Mouse (Mus musculus): ENCODE measurements around the gene Parn. TPM values are rescaled to one million over a fixed set of nuclear protein-coding genes. Genes with fewer than 3 reads are reported as not detected.
"Not testable (repeated sequence)": the region's sequence is repeated elsewhere in the genome, so short reads cannot be mapped to it uniquely, and the experiment has no call there.

Gene Parn
- polyA plus RNA-seq, 1 experiment = 7.5 TPM

DNA sequence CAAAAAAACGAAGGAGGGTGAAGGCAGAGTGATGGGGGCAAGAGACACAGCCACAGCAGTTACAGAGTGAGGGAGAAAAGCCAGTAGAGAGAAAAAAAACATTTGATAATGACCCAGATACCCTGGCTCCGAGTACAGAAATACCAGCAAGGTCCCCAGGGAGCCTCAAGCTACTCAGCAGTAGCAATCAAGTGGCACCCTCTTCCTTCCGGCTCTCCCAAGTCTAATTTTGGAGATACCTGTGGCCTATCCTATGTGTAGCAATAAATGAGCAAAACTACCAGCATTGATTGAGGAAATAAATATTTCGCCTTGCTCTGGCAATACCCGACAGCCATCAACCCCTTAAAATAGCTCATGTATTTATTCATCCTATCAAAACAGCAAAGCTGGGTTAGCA is 28.5 kb downstream of the Parn start:
- DNase-seq (ENCODE audit: low read depth, low spot score) = no peak
- WGBS = 87% methylated on average over 5 of the region's 5 CpGs

DNA sequence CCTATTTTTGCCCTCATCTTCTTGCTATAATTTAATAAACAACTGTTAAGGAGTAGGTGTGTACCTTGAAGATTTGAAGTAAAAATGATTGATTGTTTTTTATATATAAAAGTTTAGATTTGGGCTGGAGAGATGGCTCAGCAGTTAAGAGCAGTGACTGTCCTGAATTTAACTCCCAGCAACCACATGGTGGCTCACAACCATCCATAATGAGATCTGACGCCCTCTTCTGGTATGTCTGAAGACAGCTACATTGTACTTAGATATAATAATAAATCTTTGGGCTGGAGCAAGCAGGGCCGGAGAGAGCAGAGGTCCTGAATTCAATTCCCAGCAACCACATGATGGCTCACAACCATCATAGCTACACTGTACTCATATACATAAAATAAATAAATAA is 29.8 kb downstream of the Parn start:
- DNase-seq (ENCODE audit: low read depth, low spot score) = not testable (repeated sequence)
- 67% methylated on average over 2 of the region's 2 CpGs for WGBS

DNA sequence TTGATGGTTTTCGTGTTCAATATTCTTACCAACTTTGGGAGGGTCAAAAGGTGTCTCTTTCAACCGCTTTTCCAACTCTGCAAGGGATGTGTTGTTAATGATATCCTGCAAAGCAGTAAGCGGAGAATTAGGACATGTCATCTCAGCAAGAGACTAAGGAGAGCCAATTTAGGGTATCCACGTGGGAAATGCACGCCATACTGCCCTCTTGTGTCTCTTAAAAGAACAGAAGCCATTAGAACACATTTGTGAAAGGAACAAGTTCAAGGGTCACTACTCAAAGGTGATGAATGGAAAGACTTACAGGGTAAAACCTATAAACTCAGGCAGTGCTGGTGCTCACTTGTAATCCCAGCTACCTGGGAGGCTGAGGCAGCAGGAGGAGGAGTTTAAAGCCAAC is 39.6 kb downstream of the Parn start:
- 51% methylated on average over 5 of the region's 5 CpGs for WGBS
- DNase-seq (ENCODE audit: low read depth, low spot score) = no peak

DNA sequence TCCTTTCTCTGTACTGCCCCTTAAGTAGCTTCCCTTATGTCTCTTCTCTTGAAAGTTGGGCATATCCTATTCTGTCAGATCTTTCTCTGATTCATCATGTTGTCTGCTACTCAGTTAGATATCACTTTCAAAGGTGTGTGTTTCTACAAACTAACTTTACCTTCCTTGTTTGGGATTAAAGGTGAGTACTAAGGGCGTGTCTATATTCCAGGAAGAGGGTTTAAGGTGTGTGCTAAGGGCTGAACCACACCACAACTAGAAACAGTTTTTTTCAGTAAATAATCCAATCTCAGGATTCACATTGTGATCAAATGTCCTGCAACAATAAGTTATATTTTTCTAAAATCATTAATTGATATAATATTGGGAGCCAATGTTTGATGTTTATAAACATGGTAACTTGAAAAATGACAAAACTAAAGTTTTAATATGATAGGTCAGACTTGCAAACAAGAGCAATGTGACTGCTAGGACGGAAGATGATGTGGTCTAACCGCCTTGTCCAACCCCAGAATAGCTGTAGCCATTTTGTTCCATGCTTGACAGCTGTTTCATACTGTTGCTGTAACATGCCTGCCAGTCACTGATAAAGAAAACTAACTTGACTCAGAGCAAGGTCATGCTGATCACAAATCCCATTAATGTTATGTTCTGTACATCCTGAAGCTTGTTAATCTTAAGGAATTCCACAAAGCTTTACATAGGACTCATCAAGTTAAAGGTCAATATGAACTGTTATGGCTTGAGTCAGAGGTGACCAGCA is 46.0 kb downstream of the Parn start:
- WGBS = 72% methylated on average over 3 of the region's 3 CpGs

DNA sequence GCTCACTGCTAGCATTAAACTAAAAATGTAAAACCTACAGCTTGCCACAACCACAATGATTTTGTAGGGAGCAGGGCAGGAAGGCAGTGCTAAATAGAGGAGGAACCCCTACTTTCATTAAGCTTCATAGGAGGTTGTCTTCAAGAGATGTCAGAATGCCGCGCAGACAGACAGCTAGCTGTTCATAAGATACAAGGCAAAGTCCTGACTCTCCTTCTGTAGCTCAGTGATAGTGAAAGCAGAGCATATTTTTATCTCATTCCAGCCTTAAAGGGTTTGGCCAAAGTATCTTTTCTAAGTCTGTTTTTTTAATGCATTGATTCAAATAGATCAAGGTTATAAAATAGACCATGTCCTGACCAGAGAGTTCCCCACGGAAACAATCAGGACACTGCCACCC is 47.8 kb downstream of the Parn start:
- WGBS = 93% methylated on average over 3 of the region's 3 CpGs
- no peak for DNase-seq (ENCODE audit: low read depth, low spot score)

More for the DNA sequence above, 46.0 kb downstream of the Parn start:
- DNase-seq (ENCODE audit: low read depth, low spot score) = no peak

DNA sequence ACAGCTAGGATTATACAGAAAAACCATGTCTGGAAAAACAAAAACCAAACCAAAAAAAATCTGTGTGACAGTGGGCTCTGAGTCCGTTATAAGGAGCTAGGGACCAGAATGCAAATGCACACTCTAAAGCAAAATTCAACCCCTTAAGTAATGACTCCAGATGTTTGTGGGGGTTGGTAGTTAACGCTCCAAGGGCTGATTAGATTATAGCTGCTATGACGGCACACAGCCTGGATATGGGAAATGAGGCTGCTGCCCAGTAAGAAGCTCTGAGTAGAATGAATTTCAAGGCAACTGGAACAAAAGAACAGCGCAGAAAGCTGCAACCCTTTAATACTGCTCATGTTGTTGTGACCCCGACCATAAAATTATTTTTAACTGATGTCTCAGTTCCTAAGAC is 52.7 kb downstream of the Parn start:
- WGBS = 90% methylated on average over 5 of the region's 5 CpGs
- DNase-seq (ENCODE audit: low read depth, low spot score) = no peak

DNA sequence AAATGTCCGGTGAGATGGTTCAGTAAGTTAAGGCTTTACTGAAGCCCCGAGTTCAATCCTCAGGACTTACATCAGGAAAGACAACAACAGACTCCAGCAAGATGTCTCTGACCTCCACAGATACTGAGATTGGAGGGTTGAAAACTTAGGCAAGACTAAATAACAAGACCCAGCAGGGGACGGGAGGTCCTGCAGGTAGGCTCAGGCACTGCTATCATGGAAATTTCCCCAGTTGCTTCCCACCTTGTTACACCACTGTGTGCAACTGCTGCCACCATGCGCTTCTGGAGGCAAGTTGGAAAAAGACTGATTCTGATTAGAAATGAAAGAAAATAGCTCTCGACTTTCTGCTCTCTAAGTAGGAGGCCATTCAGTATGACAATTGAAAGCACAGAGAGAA is 55.4 kb downstream of the Parn start:
- WGBS = 91% methylated on average over 5 of the region's 5 CpGs
- DNase-seq (ENCODE audit: low read depth, low spot score) = no peak

DNA sequence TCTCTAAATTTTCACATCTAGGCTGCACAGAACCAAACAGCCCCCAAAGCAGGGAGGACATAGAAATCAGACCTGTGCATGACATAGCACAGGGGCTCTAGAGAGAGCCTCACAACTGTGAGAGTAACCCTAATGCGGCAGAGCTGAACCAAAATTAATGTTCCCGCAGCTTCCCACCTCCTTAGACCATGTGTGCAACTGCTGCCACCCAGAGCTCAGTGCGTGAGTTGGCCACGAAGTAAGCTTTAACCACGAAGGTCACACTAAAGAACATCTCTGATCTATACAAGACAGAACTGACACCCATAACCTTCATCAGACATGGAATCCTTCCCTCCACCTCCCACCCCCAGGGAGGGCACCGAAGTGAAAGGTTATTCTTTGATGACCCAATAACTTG is 55.9 kb downstream of the Parn start:
- WGBS = 45% methylated on average over 6 of the region's 6 CpGs
- DNase-seq (ENCODE audit: low read depth, low spot score) = no peak

DNA sequence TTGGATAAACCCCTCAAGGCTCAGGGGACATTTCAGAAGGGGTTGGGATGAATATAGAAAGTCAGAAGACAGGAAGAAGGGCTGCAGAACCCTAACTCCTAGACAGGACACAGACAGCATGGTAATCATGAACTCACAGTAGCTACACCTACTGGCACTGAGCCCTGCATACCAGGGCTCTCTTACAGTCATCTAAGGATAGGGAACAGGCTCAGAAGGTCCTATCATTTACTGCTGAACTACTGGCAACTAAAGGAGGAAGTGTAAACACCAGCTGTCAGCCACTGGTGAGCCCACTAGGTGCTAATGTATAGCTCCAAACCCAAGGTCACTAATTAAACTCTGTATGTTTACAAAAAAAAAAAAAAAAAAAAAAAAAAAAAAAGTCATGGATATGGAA is 56.6 kb downstream of the Parn start:
- DNase-seq (ENCODE audit: low read depth, low spot score) = peak; percentile 68

DNA sequence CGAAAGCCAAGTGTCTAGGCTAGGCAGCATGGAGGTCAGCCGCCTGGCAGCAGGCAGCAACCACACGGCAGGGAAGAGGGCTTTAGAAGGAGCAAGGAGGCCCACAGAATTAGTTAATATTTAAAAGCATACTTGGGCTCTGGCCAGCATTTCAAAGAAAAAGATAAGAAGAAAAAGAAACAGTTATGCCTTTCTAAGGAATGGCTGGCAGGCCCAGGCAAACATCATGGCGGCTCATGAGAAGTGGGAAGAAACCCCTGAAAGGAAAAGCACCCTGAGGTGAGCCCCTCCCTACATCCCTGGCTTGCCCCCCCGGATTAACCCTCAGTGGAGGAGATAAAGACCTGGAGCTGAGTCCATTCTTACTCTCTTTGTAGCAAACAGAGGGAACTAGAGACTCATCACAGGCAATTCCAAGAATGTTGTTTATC is 57.0 kb downstream of the Parn start:
- DNase-seq (ENCODE audit: low read depth, low spot score) = peak; percentile 52
- WGBS = 20% methylated on average over 5 of the region's 5 CpGs

DNA sequence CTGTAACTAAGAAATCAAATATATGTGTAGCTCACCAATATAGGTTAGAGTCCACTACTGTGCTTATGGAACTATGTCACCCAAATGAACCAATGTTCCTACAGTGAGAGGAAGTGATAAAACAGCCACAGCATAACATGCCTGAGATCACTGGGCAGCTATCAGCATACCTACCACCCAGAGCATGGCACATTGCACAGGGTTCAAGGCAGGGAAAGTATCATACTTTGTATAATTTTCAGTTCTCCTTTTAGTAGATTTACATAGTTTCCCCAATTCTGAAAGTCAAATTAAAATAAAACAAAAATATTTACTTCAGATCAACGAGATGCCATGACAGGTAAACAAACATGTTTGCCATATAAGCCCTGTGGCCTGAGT is 59.3 kb downstream of the Parn start:
- 86% methylated on average over 1 of the region's 1 CpGs for WGBS
- DNase-seq (ENCODE audit: low read depth, low spot score) = no peak

DNA sequence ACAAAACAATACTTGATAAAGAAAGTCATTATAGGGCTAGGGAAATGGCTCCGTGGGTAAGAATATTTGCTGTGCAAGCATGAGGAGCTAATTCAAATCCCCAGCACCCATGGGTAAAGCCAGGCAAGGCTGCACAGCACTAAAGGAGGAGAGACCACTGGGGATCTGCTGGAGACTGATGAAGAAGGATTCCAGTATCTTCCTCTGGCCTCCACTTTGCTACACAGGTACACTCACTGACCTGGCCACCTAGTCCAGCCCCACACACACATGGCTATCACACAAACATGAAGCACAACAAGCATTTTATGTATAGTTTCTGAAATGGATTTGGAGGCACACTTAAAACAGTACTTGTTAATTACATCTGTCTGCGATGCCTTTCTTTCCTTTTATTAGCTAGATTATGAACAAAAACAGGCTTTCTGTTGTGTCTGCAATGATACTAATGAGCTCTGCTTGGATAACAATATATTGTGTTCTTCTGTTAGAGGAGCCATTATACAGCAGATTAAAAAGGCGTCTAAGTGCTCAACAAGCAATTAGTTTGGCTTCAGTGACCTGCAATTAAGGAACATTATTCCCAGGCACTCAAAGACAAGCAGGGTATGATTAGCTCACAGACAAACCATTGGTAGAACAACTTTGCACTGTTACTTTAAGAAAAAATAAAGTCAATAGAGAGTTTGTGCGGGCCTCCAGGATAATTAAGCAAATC is 59.8 kb downstream of the Parn start:
- 71% methylated on average over 4 of the region's 4 CpGs for WGBS
- no peak for DNase-seq (ENCODE audit: low read depth, low spot score)

DNA sequence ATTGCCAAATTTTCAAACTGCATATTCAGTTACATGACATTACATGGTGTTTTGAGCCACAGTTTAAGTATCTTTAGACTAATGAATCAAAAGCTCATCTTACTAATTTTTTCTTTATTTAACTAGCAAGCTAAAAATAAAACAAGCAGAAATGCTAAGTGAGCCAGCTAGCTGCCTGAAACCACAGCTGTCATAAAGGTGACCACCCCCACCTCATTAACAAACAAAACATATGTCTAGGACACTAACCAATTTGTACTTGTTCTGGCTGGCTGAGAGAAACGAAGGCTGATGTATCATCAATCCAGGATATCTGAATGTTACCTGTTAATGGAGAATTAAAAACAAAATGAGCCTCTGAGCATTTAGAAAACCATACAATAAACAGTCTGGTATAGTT is 65.2 kb downstream of the Parn start:
- no peak for DNase-seq (ENCODE audit: low read depth, low spot score)
- WGBS = 25% methylated on average over 1 of the region's 1 CpGs

DNA sequence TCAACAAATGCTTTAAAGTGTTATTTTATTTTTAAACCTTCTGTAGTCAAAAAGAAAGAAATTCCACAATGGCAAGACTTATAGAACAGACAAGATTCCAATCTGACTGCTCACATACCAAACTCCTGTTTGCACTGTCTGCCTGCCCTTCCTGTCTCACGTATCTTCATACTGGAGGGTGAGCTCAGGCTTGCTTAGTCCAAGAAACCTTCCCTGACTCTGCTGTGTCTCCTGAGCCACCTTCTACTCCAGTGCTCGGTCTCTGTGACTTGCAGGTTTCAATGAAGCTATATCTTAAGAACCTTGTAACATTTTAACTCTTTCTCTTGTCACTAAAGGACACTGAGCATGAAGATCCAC is 78.9 kb downstream of the Parn start:
- 65% methylated on average over 2 of the region's 2 CpGs for WGBS
- no peak for DNase-seq (ENCODE audit: low read depth, low spot score)

DNA sequence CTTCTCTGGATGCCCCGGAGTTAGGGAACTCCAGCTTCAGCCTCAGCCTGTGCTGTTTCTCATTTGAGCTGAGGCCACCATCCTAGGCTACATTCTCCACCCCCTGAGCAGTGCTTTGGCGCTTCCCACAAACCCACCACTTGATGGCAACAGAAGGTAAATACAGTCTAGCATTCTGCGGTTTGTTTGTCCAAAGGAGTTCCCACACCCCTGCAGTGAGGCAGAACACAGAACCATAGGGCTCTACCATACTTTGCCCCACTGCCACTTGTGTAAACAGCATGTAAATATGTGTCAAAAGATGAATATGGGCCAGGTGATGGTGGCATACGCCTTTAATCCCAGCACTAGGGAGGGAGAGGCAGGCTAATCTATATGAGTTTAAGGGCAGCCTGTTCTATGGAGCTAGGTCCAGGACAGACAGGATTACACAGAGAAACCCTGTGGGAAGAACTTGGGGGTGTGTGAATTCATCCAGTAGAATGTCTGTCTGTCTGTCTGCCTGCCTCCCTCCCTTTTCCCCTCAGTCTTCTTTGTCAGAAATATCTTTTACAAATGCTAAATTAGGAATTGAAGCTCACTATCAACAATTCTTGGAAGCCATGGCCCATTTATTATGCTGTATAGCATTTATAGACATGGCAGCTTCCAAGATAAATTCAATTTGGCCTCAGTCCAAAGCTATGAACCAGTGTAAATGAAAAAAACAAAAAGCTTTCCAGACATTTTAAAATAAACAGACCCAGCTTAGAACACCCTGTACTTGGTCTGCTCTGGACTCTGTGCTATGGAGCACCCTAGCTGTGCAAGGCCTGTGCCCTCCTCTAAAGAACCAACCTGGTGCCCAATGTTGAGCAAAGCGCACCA is 79.6 kb downstream of the Parn start:
- 44% methylated on average over 5 of the region's 5 CpGs for WGBS

DNA sequence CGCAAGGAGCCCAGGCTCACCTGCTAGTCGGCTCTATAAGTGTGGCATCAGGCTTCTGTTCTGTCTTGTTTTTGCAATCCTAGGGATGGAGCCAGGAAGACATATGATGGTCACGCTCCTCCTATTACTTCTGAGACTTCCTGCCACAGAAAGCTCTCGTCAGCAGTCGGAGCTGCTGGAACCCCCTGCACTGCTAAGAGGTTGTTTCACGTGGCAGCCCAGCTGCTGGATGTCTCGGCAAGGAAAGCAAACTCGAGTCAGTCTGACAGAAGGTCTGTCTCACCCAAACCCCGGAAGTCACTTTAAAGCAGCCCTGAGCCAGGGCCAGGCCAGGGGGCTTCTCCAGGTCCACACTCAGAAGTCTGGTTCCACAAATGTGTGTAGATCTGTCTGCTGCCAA is 82.7 kb downstream of the Parn start:
- no peak for DNase-seq (ENCODE audit: low read depth, low spot score)
- 78% methylated on average over 9 of the region's 9 CpGs for WGBS

More for the DNA sequence above, 79.6 kb downstream of the Parn start:
- no peak for DNase-seq (ENCODE audit: low read depth, low spot score)

DNA sequence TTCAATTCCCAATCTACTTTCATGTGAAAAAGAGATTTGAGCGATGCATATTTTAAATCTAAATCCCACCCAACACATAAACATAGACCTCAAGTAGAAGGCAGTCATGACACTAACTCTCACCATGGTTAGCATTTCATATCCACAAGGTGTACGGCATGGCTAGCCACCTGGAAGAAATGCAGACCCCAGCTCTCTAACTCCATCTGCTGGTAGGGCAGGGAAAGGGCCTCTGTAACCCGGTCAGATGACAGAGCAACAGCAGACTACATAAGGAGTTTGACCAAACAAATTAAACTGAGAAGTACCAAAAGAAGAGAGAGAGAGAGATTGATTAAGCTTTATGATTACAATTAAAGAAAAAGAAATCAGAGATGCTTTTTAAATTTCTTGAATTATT is 87.2 kb downstream of the Parn start:
- DNase-seq (ENCODE audit: low read depth, low spot score) = no peak
- WGBS = 76% methylated on average over 3 of the region's 3 CpGs

DNA sequence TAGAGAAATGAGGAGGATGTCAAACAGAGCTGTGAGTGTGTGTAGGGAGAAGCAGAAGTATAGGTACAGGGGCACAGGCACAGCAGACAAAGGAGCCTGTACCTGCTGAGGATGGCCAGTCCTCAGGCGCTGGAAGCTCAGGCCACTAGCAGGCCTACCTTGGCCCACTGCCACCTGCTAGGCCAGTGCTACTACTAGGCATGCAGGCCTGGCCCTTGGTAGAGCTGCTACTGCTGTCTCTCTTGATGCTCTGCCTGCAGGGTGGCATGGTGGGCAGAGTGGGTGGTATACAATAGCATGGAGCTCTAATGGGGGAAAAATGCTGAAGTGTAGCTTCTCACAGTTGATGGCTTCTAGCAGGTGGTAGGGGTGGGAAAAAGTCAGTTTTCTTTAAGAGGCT is 88.0 kb downstream of the Parn start:
- DNase-seq (ENCODE audit: low read depth, low spot score) = no peak
- 87% methylated on average over 1 of the region's 1 CpGs for WGBS

DNA sequence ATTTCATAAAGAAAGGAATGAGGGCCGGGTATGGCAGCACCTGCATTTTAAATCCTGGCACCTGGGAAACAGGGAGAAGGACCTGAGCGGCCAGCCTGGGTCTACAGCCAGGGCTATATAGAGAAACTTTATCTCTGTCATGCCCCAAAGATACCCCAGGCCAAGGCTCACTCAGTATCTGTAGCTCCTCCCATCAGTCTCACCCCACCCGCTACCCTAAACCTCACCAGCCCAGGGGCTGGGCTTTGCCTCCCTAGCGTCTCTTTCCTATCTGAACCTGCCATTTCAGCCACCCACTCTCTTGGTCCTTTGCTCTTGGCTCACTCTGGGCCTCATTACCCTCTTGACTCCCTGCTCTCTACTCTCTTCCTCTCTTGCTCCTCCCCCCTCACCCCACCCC is 92.7 kb downstream of the Parn start:
- DNase-seq (ENCODE audit: low read depth, low spot score) = no peak

DNA sequence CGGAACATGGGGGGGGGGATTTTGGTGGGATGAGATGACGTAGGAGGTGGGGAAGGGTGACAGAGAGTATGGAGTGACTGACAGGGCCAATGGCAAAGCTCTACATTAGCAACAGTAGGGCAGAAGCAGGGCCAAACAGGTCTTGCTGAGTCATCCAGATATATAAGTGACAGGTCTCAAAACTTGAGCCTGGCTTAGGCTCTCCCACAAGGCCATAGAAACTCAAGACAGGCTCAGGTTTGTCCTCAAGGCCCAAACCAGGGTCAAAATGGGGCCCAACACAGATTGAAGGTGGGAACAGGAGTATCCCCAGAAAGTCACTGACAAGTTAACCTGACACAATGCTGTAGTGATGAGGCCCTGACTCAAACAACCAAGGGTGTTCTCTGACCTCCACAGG is 99.7 kb downstream of the Parn start:
- DNase-seq (ENCODE audit: low read depth, low spot score) = no peak
- 97% methylated on average over 2 of the region's 2 CpGs for WGBS

More for the DNA sequence above, 92.7 kb downstream of the Parn start:
- WGBS = 89% methylated on average over 4 of the region's 4 CpGs

DNA sequence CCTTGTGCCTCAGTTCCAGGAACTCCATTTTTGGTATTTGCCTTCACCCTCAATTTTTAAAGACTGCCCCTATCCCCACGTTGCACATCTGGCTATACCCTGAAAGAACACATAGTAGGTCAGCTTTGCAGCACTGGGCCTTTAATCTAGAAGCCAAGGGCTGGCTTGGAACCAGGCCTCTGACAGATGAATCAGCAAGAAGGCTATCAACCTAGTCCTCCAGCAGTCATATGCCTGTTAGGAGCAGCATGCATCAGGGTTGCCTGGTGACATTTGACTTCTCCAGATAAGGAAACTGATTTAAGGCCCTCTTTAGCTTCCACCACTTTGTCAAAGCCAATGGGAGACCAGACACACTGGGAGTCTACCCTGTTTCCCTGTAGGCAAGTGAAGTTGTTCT is 100.4 kb downstream of the Parn start:
- DNase-seq (ENCODE audit: low read depth, low spot score) = no peak
- WGBS = 81% methylated on average over 1 of the region's 1 CpGs
